Mouse (Mus musculus): Measurements from ENCODE around the gene Skint8. TPM values are rescaled to one million over a fixed set of nuclear protein-coding genes. Genes with fewer than 3 reads are reported as not detected.
"Not testable (repeated sequence)": the region's sequence is repeated elsewhere in the genome, so short reads cannot be mapped to it uniquely, and the experiment has no call there.

Gene Skint8
- polyA plus RNA-seq, 1 experiment from 2014 or later, result not detected

GRCm38 (mm10) chr4:111963241-111963640 is 44.0 kb downstream of the Skint8 start:
- WGBS (ENCODE audit: insufficient replicate concordance), result 58% methylated on average over 1 of the region's 1 CpGs
- not testable (repeated sequence) for H3K27ac ChIP-seq; ATAC-seq; H3K4me1 ChIP-seq; H3K9me3 ChIP-seq (replicated peaks); H3K9ac ChIP-seq; H3K36me3 ChIP-seq; H3K4me3 ChIP-seq; H3K27me3 ChIP-seq (replicated peaks); H3K4me2 ChIP-seq

GRCm38 (mm10) chr4:111963669-111964068 is 44.5 kb downstream of the Skint8 start:
- H3K4me3 ChIP-seq, result no peak overlapping the region
- H3K4me2 ChIP-seq, result no peak overlapping the region
- no peaks in the 10 kb centered on the region for H3K9me3 ChIP-seq (replicated peaks)
- no peak overlapping the region for H3K27ac ChIP-seq
- no peaks in the 10 kb centered on the region for H3K36me3 ChIP-seq
- no peaks in the 10 kb centered on the region for H3K4me1 ChIP-seq
- WGBS (ENCODE audit: insufficient replicate concordance), result 47% methylated on average over 3 of the region's 3 CpGs
- no peaks in the 10 kb centered on the region for H3K27me3 ChIP-seq (replicated peaks)
- H3K9ac ChIP-seq, result no peak overlapping the region
- no peak for ATAC-seq

GRCm38 (mm10) chr4:111972623-111973022 is 53.4 kb downstream of the Skint8 start, which contains the start of gene Skint7:
Skint7 (plus strand) TSS chr4:111972923.
- Histone ChIP-seq H3K36me3 (no peaks in the 10 kb centered on the region), H3K27me3 (replicated peaks) (no peaks in the 10 kb centered on the region), H3K27ac (no peak within 1 kb of the TSS), H3K4me3 (no peak within 1 kb of the TSS), H3K9ac (no peak within 1 kb of the TSS), H3K9me3 (replicated peaks) (no peaks in the 10 kb centered on the region), H3K4me2 (no peak within 1 kb of the TSS), H3K4me1 (no peaks in the 10 kb centered on the region)
- 82% methylated on average over 1 of the region's 1 CpGs for WGBS (ENCODE audit: insufficient replicate concordance)
- ATAC-seq, result no peak

Other genes with a start within 250 kb of the Skint8 start
- gene Spata6, start 199.4 kb upstream of the Skint8 start, polyA plus RNA-seq (2016; fragmentation: Nextera tagmentation; extraction: Ambion mirVana), result 5.3 and 7.2 TPM in 2 replicates
- not detected in 2 replicates for gene Slc5a9, start 16.5 kb upstream of the Skint8 start, polyA plus RNA-seq (2016; fragmentation: Nextera tagmentation; extraction: Ambion mirVana)
- gene Skint7, start 53.5 kb downstream of the Skint8 start, polyA plus RNA-seq (2016; fragmentation: Nextera tagmentation; extraction: Ambion mirVana), result not detected in 2 replicates
- not detected in 2 replicates for gene Skint1, start 86.9 kb downstream of the Skint8 start, polyA plus RNA-seq (2016; fragmentation: Nextera tagmentation; extraction: Ambion mirVana)
- gene Skint4, start 152.6 kb downstream of the Skint8 start, polyA plus RNA-seq (2016; fragmentation: Nextera tagmentation; extraction: Ambion mirVana), result not detected in 2 replicates